Mouse (Mus musculus) embryo, embryonic 11.5 days (tissue): Measurements from ENCODE around the gene Naxd.
"Not testable (repeated sequence)": the region's sequence is repeated elsewhere in the genome, so short reads cannot be mapped to it uniquely, and the experiment has no call there.

ENCODE experiments used
- DNase-seq: peaks from one replicate; pipeline ENCODE4 v3.0.0-alpha.2; 2012; ENCODE audit warnings: low read depth, low spot score

The Naxd gene

DNA sequence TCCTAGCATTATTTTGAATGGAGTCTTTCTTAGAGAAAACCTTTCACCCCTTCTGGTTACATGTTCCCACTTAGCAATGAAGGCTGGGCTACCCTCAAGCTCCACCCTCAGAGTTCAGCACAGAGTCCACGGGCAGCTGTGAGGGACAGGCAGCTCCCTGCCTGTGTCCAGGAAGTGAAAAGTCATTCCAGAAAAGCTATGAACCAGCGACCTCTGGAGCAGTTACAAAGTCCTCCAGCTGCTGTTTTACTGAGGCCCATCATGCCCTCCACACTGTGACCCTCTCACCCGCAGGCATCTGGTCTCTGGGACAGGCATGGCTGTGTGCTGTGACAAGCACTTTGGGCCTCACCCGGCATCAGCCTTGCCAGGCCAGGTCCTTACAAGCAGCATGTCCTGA, 24.2 kb upstream of the Naxd start:
- no peak for DNase-seq

DNA sequence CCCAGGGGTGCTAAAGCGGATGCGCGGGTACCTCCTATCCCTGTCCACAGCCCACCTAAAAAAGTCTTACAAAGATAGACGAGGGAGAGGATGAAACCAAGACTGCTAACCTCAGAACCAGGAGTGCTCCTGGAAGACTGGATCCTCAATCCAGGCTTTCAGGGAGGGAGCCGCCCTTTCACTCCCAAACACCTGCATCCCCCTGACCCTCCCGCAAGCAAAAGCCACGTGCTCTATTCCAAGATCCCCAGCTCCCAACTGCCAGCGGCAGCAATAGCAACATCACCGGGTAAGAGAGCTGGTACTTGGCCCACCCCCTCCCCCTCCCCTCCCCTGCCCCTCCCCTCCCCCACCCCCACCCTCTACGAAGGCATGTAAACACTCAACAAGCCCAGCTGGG, 21.9 kb upstream of the Naxd start:
- DNase-seq, result no peak

DNA sequence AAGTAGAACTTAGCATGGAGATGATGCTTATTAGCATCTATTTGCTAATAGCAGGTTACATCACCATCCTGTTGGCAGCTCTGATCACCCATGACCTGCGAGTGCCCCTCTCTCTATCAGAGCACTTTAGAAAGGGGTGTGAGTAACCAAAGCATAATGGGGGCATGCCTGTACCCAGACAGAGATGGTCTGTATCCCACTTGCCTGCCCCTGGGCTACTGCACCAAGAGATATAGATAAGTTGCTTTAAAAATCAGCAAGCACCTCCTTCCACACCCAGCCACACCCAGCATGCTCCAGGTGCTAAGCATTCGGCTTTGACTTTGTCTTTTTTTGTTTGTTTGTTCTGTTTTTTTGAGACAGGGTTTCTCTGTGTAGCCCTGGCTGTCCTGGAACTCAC, 21.4 kb upstream of the Naxd start:
- no peak for DNase-seq

DNA sequence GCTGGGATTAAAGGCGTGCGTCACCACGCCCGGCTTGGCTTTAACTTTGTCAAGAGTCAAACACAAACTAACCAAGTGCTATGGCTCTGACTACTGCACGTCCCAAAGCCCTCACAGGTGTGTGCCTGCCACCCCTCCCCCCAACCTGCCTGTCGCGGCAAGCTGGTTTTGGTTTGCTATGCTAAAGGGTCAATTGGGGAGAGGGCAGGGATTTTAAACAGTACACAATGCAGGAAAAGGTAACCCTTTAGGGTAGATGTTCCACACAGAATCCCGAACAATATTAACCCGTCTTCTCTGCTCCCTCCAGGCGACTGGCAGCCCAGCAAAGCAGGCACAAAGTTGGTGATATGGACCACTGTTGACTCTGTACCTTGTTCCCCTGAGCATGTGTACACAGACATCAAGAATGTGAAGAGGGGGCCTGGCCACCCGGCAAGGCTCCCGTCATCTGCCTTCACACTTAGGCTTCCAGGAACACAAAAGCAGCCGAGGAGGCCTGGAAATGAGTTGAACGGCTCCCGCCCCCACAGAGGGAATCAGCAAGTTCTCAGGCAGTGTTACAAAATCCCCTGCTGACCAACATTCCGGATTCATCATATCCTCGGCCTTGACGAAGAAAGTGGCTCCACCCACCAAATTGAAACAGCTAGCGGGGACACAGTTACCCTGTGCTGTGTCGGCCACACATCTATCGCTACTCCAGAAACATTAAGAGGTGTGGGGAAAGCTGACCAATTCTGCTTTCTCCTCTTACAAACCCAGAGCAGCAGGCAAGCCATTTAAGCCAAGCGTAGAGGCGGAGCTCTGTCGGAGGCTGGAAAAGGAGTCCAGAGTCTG, 20.7 kb upstream of the Naxd start:
- DNase-seq, result no peak

DNA sequence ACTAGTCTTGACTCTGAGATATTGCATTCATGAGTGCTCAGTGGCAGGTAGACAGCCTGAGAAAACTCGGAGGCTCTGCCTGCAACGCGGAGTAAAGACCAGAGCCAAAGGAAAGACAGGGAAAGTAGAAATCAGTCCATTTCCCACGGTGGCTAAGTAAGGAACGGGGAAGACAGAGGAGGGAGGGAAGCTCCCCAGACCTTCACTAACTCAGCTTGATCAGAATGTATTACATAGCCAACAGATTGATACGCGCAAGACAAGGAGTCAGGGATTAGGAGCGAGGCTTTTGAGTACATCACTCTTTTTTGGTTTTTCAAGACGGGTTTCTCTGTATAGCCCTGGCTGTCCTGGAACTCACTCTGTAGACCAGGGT, 20.1 kb upstream of the Naxd start:
- DNase-seq, result no peak

DNA sequence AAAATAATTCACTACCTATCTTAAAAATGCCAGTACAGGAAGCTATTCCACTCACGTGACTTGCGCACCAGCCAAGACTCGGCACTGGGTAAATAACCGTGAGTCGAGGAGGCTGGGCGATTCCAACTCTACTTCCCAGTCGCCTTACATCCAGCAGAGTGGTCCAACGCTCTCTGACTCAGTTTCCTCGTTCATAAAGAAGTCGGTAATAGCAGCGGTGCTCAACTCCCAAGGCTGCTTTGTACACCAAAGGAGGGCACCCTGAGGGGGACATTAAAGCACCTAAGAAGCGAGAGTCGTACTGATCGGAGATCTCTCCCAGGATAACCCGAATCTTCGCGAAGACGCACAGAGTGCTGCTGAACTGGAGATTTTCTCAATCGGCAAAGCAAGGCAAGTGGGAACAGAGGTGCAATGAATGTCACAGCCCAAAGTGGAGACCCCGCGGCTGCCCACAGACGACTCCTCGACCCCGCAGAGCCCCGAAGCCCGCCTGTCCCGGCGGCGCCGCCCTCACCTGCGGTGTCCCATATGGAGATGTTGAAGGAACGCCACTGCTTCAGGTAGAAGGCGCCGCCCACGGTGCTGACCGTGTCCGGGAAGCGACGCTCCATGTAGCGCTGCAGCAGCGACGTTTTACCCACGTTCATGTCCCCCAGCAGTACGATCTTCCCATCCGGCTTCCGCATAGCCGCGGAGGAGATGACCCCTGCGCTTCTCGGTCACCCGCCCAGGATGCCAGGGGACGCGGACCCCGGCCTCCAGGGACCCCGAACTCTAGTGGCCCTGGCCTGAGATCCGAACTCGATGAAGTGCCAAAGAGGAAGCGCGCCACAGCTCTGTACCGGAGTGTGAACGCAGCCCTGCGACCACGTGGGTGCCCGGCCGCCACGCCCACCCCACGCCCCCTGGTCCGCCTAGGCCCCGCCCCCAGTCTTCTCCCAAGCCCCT, 19.2 kb upstream of the Naxd start, which contains the start of gene Rab20:
Gene Rab20 (minus strand): TSS at position 900 of the 951 bp plus-strand sequence.
- DNase-seq, result no peak

DNA sequence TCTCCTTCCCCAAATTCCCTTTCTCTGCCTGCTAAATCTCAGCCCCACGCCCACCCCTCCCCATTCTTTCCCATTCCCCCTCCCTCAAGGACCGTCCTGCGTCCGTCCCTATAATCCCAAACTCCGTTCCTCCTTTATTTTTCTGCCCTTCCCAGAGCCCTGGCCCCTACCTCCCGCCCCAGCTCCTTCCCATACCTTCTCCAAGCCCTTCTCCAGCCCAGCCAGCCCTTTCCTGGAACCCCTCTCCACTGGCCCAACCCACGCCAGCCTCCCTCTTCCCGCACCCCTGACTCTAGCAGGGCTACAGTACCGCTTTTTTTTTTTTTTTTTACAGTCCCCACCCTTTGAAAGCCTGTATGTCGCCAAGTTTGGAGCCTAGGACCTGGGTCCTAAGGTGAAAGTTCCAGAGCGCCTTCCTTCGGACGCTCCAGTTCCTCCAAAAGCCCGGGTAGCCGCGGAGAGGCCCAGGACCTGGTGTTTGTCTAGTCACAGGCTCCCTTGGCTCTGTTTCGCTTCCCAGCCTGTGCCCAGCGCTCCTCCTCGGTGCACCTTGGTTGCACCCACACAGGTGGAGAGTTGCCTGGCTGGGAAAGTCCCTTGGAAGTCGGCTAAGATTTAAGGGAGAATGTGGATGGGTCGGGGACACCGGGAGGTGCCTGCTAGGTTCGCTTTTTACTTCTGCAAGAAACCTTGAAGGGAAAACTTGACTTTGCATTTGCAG, 18.3 kb upstream of the Naxd start:
- no peak for DNase-seq

DNA sequence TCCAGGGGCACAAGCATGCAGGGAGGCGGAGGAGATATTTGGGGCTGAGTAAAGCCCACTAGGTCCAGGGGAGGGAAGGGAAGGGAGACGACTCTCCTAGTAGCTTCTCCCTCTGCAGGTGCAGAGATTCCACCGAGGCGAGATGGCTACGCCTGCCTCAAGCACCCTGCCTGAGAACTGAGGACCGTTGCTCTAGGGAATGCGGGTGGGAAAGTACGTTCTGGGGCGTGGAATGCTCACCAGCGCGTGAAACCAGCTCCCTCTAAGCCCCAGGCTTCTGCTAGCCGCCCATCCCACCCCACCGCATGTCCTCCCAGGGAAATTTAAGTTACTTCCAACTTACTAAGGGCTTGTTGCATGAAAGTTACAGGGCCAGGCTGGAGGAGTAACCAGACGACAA, 17.7 kb upstream of the Naxd start:
- DNase-seq, result no peak

DNA sequence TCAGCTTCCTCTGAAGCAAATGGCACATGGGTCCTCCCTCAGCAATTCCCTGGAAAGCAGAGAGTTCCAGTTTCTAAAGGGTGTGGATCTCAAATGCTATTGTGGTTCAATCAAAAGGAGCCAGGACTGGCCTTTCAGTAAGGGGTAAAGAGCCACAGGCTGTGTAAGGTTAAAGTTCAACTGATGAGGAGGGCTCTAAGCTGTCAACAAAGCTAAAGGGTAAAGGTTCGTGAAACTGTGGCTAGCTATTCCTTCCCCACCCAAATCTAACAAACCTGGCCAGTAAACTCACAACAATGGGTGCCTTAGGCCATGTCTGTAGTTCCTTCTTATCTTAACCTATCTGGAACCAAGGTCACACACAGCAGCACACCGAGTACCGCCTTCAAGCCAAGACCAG, 15.4 kb upstream of the Naxd start:
- DNase-seq, result no peak

DNA sequence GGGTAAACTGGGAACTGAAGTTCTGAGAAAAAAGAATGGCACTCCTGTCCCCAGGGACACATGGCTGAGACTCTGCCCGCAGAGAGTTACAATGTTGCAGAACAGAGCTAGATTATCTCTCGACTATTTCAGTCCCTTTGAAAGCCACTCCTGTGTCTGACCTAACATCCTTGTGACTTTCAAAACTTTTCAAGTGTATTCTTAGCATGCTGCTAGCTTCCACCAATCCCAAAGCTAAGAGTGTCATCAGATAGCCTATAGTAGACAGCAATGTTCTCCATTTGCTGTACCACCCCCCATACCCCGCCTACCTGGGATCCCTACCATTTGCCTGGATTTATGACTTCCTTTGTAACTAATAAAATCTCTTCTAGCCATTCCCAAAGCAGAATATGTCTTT, 14.8 kb upstream of the Naxd start:
- DNase-seq, result no peak

DNA sequence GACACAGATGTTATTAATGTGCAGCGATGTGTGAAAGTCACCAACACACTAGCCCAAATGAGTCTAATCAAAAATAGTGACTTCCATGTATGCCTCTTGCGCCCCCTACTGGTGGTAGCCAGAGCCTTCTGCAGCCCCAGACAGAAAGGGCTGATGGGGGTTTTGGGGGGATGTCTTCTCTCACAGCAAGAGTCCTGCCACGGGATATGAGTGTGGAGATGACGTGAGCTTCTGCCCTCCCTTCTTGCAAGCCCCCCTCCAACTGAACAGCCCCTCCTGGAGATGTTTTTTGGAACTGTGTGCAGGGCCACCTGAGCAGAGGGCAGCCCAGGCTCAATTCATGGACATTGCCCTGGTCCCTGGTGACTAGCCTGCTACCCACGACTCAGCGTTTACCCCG, 11.2 kb upstream of the Naxd start:
- peak; percentile 48 for DNase-seq

DNA sequence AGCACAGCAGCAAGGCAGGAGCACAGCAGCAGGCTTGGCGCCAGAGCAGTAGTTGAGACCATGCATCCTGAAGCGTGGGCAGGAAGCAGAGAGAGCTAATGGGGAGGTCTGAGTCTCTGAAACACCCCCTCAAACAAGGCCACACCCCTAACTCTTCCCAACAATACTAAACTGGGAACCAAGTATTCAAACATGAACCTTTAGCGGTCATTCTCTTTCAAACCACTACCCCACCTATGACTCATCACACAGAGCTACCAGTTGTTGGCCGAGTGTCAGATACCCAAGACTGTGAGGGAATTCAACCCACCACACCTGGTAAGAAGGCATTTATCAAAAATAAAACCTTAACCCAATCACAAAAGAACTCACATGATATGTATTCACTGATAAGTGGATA, 10.1 kb upstream of the Naxd start:
- DNase-seq, result no peak

DNA sequence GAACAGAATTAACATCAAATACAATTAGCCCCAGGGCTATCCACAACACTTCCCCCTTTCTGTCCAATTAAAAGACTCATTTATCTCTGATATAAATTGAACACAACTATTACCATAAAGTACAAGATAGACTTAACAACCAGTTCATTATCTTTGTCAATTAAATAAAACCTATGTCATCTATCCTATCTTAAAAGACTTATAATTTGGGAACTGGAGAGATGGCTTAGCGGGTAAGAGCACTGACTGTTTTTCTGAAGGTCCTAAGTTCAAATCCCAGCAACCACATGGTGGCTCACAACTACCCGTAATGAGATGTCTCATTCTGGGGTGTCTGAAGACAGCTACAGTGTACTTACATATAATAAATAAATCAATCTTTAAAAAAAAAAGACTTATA, 5.0 kb upstream of the Naxd start:
- not testable (repeated sequence) for DNase-seq

DNA sequence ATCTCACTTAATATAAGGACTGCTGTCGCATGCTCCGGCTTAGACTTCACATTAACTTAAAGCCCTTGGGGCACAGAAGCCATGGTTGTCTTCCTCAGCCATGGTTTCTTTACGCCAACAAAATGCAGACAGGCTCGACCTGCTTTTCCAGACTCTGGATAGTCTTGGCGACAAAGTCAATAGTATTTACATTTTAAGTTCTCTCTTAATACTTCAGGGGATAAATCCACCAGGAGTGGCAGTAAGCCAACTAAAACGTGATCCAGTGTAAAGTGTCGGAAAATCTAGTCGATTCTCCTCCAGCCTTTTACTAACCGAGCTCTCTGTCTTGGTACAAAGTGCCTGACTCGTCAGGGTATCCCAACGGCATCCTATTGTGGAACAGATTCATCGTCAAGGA, 975 bp downstream of the Naxd start:
- DNase-seq, result no peak

DNA sequence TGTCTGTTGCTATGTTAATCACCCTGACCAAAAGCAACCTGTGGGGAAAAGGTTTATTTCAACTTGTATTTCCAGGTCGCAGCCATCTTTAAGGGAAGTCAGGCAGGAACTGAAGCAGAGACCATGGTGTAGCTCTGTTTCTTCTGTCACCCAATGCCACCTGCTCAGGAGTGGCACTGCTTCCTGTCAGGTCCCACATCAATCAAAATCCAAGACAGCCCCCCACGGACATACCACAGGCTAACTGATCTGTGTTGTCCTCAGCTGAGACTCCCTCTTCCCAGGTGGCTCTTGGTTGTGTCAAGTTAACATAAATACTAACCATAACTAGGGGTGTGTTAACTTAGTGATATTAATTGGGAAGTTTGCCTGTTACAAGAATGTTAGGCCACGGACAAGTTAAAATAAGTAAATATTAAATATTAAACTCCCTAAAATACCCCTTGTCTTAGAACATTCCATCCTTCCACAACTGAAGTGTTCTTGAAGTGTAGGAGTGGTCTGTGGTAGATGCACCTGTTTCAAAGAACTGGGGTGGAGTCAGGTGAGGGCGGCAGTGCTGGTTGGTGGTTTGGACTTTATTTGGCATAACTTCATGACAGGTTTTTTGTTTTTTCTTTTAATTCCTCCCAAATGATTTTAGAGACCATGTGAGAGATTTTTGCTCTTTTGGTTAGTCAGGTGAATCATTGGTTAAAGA, 1.6 kb downstream of the Naxd start:
- no peak for DNase-seq

DNA sequence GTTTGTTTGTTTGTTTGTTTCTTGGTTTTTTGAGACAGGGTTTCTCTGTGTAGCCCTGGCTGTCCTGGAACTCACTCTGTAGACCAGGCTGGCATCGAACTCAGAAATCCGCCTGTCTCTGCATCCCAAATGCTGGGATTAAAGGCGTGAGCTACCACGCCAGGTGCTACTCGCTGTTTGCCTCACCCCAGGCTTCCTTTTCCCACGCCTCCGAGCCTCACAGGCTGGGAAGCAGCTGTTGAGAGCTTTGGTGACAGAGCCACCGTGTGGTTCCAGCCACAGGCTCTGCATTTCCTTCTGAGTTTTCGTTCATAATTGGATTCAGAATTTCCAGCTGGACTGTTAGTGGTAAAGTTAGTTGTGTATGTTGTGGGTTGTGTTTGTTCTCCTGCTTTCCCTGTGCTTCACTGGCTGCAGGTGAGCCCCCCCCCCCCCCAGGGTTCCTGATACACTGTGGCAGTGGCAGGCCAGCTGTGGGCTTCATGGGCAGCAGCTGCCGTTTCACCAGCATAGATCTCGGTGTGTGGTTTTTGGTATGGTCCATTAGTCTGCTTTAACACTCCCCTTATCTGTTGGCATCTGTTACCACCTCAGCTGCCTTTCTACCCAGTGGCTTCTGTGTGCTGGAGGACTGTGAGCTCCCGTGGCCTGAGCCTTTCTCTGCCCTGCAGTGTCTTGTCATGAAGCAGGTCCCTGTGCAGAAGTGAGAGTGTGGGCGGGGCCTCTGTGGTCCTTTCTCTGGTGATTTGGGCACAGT, 6.3 kb downstream of the Naxd start:
- DNase-seq, result no peak

DNA sequence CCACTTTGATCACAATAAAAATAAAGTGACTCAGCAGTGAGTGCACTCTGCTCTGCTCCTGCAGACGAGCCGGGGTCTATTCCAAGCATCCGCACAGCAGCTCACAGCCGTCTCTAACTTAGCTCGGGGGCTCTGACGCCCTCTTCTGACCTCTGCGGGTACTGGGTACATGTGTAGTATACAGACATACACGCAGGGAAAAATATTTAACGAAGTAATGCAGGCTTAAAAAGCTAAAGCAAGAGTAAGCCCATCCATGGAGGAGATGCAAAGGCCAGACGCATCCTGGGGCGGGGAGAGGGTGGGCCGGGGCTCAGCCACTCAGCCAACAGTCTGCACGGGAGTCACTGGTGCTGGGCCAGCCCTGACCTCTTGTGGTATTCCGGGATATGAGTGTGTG, 8.8 kb downstream of the Naxd start:
- DNase-seq, result no peak

DNA sequence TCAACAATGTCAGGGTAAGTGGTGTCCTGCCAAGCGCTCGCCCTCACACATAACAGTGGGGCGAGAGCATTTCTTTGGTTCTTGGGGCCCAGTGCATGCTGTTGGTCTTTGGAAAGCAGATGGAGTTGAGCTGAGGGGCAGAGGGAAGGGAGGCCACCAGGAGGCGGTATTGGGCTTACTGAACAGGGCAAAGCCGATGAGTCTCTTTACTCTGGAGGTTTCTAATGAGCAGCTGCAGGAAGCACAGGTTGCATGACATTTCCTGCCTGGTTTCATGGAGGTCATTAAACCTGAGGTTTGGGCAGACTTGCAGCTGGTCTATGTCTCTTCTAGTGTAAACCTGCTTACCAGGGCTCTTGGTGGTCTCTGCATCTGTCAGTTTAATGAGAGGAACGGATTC, 9.5 kb downstream of the Naxd start:
- peak; percentile 32 for DNase-seq

DNA sequence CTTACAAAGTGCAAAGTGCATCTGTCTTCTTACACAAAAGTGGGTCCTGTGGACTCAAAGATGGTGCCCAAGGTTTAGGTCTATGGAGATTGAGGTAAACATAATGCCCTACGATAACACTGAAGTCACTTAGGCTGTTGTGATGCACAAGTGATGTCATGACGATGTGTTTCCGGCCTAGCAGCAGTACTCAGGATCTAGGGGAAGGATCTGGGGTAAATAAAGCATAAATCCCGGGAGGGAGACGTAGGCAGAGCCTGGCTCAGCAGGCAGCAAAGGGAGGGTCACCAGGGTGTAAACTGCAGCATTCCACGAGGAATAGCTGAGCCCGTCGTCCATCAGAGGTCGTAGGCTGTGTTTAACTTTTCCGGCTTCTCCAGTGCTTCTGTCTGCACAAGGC, 11.6 kb downstream of the Naxd start:
- no peak for DNase-seq

DNA sequence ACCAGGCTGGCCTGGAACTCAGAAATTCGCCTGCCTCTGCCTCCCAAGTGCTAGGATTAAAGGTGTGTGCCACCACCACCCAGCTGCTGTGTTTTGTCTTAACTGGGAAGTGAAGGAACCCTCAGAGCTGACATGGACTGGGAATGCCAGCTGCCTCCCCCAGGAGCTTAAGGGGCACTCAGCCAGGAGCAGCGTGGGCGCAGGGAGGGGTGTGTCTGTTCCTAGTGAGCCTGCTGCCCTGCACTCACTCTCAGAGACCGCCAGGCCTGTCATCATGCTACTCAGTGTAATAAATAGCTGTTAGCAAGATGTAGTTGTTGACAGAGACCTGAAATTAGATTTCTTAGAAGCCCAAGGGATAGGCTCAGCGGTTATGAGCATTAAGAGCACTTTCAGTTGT, 13.7 kb downstream of the Naxd start:
- no peak for DNase-seq

DNA sequence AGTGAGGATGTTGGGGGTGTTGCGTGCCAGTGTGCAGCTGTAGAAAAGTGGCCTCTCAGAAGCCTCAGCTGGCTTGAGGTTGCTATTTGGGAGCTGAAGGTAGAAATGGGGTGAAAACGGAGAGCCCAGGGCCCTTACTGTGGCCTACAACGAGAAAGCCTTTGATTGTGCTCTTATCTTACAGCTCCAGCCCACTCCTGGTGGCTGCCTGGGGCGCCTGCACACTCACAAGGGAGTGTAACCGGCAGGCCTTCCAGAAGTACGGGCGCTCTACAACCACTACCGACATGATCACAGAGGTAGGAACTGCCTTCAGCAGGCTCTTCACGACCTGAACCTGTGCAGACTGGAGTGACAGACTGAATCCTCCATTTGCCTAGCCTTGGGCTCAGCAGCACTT, 15.4 kb downstream of the Naxd start:
- DNase-seq, result no peak
